Mouse (Mus musculus) stomach, postnatal 0 days (tissue): Measurements from ENCODE around the gene Ier5.

Experiments
- CTCF ChIP-seq: IDR thresholded peaks from 2 replicates; pipeline ENCODE4 v1.5.1; 2016; ENCODE audit warnings: antibody characterized with exemption, low read depth, mild to moderate bottlenecking, moderate library complexity
- EP300 ChIP-seq: optimal IDR thresholded peaks from 2 replicates; pipeline ENCODE3; 2016; ENCODE audit warnings: antibody characterized with exemption

DNA sequence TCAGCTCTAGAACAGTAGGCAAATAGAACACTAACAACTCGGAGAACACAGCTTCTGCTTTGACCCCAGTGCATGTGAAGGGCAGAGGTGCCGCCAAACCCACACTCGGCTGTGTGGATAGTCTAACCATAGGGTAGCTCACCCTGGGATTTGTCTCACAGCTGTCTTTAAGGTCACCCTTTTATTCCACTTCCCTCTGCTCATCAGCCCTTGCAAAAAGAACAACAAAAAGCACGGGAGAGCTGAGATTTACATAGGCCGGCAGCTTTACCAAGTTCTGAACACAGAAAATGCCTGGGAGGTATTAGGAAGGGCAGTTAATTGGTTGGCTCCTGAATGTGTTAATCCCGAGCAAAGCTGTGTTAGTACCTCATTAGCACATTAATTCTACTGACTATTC is 12.1 kb upstream of the Ier5 start:
- no peak for TF ChIP-seq CTCF
- TF ChIP-seq EP300: no peak
